Mouse (Mus musculus) neural tube, embryonic 15.5 days (tissue): Measurements from ENCODE around the gene Rho. TPM values are rescaled to one million over a fixed set of nuclear protein-coding genes. Genes with fewer than 3 reads are reported as not detected.

Experiments
- ATAC-seq: fragments of 200-750 bp; cut with Nextera tagmentation; 2 replicates; pipeline ENCODE4 v1.8.0; 2017; ENCODE audit warnings: mild to moderate bottlenecking, moderate TSS enrichment, moderate library complexity; ENCODE audit not compliant: low FRiP score
- H3K27ac ChIP-seq: fragments of 300-500 bp; sonication (generic); replicated peaks from 2 replicates; pipeline ENCODE4 v1.5.1; 2015; ENCODE audit warnings: mild to moderate bottlenecking, inconsistent platforms
- H3K27me3 ChIP-seq: fragments of 300-500 bp; sonication (generic); replicated peaks from 2 replicates; pipeline ENCODE4 v1.6.1; 2015; ENCODE audit warnings: inconsistent platforms
- H3K36me3 ChIP-seq: fragments of 300-500 bp; sonication (generic); 2 replicates; pipeline ENCODE4 v1.6.1; 2015; ENCODE audit warnings: inconsistent platforms
- H3K4me1 ChIP-seq: fragments of 300-500 bp; sonication (generic); 2 replicates; pipeline ENCODE4 v1.6.1; 2015; ENCODE audit warnings: inconsistent platforms
- H3K4me2 ChIP-seq: fragments of 300-500 bp; sonication (generic); 2 replicates; pipeline ENCODE4 v1.6.1; 2015; ENCODE audit warnings: inconsistent platforms, mild to moderate bottlenecking, moderate library complexity
- H3K4me3 ChIP-seq: fragments of 300-500 bp; sonication (generic); replicated peaks from 2 replicates; pipeline ENCODE4 v1.5.1; 2015; ENCODE audit warnings: mild to moderate bottlenecking, inconsistent platforms
- H3K9ac ChIP-seq: fragments of 300-500 bp; sonication (generic); replicated peaks from 2 replicates; pipeline ENCODE4 v1.6.1; 2015; ENCODE audit warnings: mild to moderate bottlenecking, inconsistent platforms
- H3K9me3 ChIP-seq: fragments of 300-500 bp; sonication (generic); replicated peaks from 2 replicates; pipeline ENCODE4 v1.6.1; 2016; ENCODE audit warnings: inconsistent platforms
- WGBS: fragments of 180-500 bp; shearing (Covaris S2); methylation state at CpG from one replicate; pipeline ENCODE4 v1.1.7; 2015; ENCODE audit warnings: mixed read lengths; 5-methylcytosine and 5-hydroxymethylcytosine counted together
- polyA plus RNA-seq: library from polyadenylated mRNA; unstranded; fragments of >200 nt; fragmentation: Nextera tagmentation; extraction: Ambion mirVana; gene quantifications from 2 replicates; pipeline ENCODE4 v1.2.1, GENCODE M21; 2015

The Rho gene
- polyA plus RNA-seq, result 2.0 and 2.1 TPM in 2 replicates

- Histone ChIP-seq H3K9me3 (no peaks in the 10 kb centered on the region), H3K4me1 (peaks cover 17% of the 10 kb centered on the region), H3K4me2 (no peak within 1 kb of the TSS), H3K27ac (no peak within 1 kb of the TSS), H3K36me3 (no peaks in the 10 kb centered on the region), H3K27me3 (no peaks in the 10 kb centered on the region), H3K9ac (no peak within 1 kb of the TSS), H3K4me3 (no peak within 1 kb of the TSS)
- WGBS, result 91% methylated on average over 14 of the region's 14 CpGs
- no peak for ATAC-seq
Observed at GRCm38 (mm10) chr6:115931639-115932038, at the start of gene Rho. Rho (plus strand) TSS chr6:115931748.

- Histone ChIP-seq H3K4me3 (no peak overlapping the region), H3K36me3 (peaks cover 52% of the 10 kb centered on the region), H3K4me1 (no peaks in the 10 kb centered on the region), H3K9me3 (no peaks in the 10 kb centered on the region), H3K4me2 (no peak overlapping the region), H3K27me3 (no peaks in the 10 kb centered on the region), H3K27ac (no peak overlapping the region), H3K9ac (no peak overlapping the region)
- no peak for ATAC-seq
Observed at GRCm38 (mm10) chr6:115884018-115884417, 47.5 kb upstream of the Rho start.

DNA sequence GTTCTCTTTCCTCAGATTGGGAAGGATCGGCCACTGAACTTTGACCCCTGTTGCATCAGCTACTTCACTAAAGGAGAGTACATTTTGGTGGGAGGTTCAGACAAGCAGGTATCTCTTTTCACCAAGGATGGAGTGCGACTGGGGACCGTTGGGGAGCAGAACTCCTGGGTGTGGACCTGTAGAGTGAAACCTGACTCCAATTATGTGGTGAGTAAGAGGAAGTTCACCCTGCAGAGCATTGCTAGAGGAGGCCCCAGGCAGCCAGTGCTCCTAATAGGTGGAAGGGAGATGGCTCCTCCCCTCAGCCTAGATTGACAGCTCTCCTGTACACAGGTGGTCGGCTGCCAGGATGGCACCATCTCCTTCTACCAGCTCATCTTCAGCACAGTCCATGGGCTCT lies 44.7 kb upstream of the Rho start:
- Histone ChIP-seq H3K9ac (no peak overlapping the region), H3K27me3 (no peaks in the 10 kb centered on the region), H3K9me3 (no peaks in the 10 kb centered on the region), H3K27ac (no peak overlapping the region), H3K4me3 (no peak overlapping the region), H3K36me3 (peaks cover 34% of the 10 kb centered on the region), H3K4me2 (no peak overlapping the region), H3K4me1 (peaks cover 14% of the 10 kb centered on the region)
- WGBS, result 70% methylated on average over 4 of the region's 4 CpGs
- no peak for ATAC-seq

- 96% methylated on average over 3 of the region's 3 CpGs for WGBS
- H3K9ac ChIP-seq, result no peak overlapping the region
- H3K4me3 ChIP-seq, result no peak overlapping the region
- no peak overlapping the region for H3K4me2 ChIP-seq
- H3K36me3 ChIP-seq, result peaks cover 39% of the 10 kb centered on the region
- no peak overlapping the region for H3K27ac ChIP-seq
- ATAC-seq, result no peak
- H3K9me3 ChIP-seq, result no peaks in the 10 kb centered on the region
- H3K27me3 ChIP-seq, result no peaks in the 10 kb centered on the region
- peaks cover 20% of the 10 kb centered on the region for H3K4me1 ChIP-seq
Observed at GRCm38 (mm10) chr6:115888296-115888695, 43.3 kb upstream of the Rho start.

DNA sequence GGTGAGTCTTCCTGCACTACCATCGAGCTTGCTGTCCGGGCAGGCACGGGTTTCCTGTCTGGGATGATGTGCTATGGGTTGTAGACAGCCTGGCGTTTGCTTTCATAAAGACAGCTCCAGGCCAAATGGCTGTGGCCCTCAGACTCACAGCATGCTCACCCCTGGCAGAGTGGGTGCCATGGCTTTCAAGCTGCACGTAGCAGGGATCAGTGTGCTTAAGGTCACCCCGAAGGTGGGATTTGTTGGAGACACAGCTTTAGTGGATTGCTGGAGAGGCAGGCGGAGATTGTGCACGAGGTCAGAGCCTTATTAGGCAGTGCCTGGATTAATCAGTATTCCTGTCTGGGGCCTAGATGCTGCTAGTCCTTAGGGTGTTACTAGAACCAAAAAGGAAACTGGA lies 40.9 kb upstream of the Rho start:
- peaks cover 20% of the 10 kb centered on the region for H3K4me1 ChIP-seq
- no peak overlapping the region for H3K9ac ChIP-seq
- H3K9me3 ChIP-seq, result no peaks in the 10 kb centered on the region
- no peak overlapping the region for H3K27ac ChIP-seq
- H3K36me3 ChIP-seq, result peaks cover 48% of the 10 kb centered on the region
- 89% methylated on average over 8 of the region's 8 CpGs for WGBS
- ATAC-seq, result no peak
- H3K27me3 ChIP-seq, result no peaks in the 10 kb centered on the region
- H3K4me2 ChIP-seq, result no peak overlapping the region
- H3K4me3 ChIP-seq, result no peak overlapping the region

DNA sequence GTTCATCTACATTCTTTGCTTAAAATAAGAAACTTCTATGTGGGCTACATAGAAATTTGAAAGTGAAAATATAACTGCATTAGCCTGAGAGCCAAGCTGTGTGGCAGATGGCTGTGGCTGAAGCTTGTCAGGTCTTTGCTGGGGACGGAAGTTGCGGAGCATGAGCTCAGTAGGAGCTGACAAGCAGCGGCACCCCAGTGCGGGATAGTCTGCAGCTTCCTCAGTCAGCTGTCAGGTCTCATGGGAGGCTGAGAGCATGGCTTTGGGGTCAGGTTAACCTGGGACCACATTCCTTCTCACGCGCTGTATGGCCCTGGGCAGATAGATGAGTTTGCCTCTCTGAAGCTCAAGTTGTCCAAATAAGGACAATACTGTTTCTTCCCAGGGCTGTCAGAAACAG lies 40.5 kb upstream of the Rho start:
- 68% methylated on average over 6 of the region's 6 CpGs for WGBS
- no peaks in the 10 kb centered on the region for H3K27me3 ChIP-seq
- H3K4me2 ChIP-seq, result no peak overlapping the region
- H3K36me3 ChIP-seq, result peaks cover 45% of the 10 kb centered on the region
- no peaks in the 10 kb centered on the region for H3K9me3 ChIP-seq
- H3K27ac ChIP-seq, result no peak overlapping the region
- H3K9ac ChIP-seq, result no peak overlapping the region
- no peak for ATAC-seq
- peaks cover 20% of the 10 kb centered on the region for H3K4me1 ChIP-seq
- H3K4me3 ChIP-seq, result no peak overlapping the region

- peak; percentile 31; the same call in 1 of the 2 replicates for ATAC-seq
- H3K27me3 ChIP-seq, result no peaks in the 10 kb centered on the region
- H3K4me2 ChIP-seq, result no peak overlapping the region
- H3K4me3 ChIP-seq, result no peak overlapping the region
- H3K36me3 ChIP-seq, result peaks cover 45% of the 10 kb centered on the region
- H3K27ac ChIP-seq, result no peak overlapping the region; the same call in 1 of the 2 replicates
- no peaks in the 10 kb centered on the region for H3K9me3 ChIP-seq
- WGBS, result 25% methylated on average over 8 of the region's 8 CpGs
- H3K9ac ChIP-seq, result no peak overlapping the region
- H3K4me1 ChIP-seq, result peaks cover 20% of the 10 kb centered on the region
Observed at GRCm38 (mm10) chr6:115891497-115892061, 40.0 kb upstream of the Rho start.

DNA sequence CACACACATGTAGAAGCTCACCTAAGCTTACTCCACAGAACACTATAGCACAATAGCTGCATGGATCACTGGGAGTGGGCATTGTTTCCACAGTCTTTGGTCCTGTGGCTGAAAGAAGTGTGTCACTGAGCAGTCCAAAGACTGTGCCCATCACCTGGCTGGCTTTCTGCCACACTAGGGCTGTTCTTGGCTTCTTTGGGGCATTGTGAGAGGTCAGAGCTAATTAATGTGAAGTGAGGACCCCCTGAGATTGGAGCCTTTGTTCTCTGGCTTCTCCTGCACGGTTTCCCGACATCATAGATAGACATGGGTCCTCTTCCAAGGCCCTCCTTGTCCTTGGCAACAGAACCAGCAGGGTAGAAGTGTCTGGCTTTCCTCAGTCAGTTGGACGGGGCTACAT lies 39.2 kb upstream of the Rho start:
- Histone ChIP-seq H3K9me3 (no peaks in the 10 kb centered on the region), H3K4me2 (no peak overlapping the region), H3K4me3 (no peak overlapping the region), H3K4me1 (peaks cover 23% of the 10 kb centered on the region), H3K36me3 (peaks cover 38% of the 10 kb centered on the region), H3K9ac (no peak overlapping the region), H3K27ac (no peak overlapping the region), H3K27me3 (no peaks in the 10 kb centered on the region)
- no peak for ATAC-seq
- WGBS, result 67% methylated on average over 3 of the region's 3 CpGs

DNA sequence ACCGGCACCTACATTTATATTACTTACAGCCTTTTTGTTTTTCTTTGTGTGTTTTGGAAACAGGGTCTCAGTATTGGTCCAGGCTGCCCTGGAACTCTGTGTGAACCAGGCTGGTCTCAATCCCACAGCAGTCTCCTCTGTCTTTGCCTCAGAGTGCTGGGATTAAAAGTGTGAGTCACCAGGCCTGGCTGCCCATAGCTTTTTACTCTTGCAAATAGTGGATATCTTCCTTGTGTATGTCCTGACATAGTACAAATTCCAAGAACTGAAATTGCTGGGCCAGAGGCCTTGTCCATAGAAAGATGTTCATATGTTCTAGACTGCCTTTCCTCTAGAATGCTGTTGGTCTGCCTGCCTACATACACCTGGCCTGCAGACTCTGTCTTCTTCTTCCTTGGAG lies 35.2 kb upstream of the Rho start:
- no peak overlapping the region for H3K27ac ChIP-seq
- no peak overlapping the region for H3K4me3 ChIP-seq
- H3K9me3 ChIP-seq, result no peaks in the 10 kb centered on the region
- H3K4me2 ChIP-seq, result no peak overlapping the region
- H3K4me1 ChIP-seq, result peaks cover 18% of the 10 kb centered on the region
- no peak overlapping the region for H3K9ac ChIP-seq
- H3K27me3 ChIP-seq, result no peaks in the 10 kb centered on the region
- peaks cover 23% of the 10 kb centered on the region for H3K36me3 ChIP-seq
- 12% methylated on average over 1 of the region's 1 CpGs for WGBS
- no peak for ATAC-seq

DNA sequence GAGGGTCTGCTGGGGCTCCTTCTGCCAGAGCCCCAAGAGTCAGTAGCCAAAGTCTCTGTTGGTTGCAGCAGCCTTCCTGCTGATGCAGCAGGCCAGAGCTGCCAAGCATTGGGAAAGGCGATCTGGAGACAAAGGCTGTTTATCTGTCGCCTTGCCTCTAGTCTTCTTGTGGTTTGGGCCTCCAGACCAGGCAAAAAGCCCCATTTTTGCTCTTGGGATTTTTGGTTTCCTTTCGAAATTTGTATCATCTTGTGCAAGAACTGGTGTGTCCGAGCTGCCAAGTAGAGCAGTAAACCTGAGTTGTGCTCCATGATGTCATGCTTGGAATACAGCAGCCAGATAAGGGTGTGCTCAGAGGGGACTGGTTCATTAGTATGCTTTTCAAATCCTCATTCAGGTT lies 34.4 kb upstream of the Rho start:
- H3K4me3 ChIP-seq, result no peak overlapping the region
- peaks cover 15% of the 10 kb centered on the region for H3K4me1 ChIP-seq
- WGBS, result 82% methylated on average over 4 of the region's 4 CpGs
- no peak overlapping the region for H3K27ac ChIP-seq
- no peak for ATAC-seq
- H3K9ac ChIP-seq, result no peak overlapping the region
- no peaks in the 10 kb centered on the region for H3K27me3 ChIP-seq
- no peaks in the 10 kb centered on the region for H3K9me3 ChIP-seq
- H3K4me2 ChIP-seq, result no peak overlapping the region
- peaks cover 23% of the 10 kb centered on the region for H3K36me3 ChIP-seq

DNA sequence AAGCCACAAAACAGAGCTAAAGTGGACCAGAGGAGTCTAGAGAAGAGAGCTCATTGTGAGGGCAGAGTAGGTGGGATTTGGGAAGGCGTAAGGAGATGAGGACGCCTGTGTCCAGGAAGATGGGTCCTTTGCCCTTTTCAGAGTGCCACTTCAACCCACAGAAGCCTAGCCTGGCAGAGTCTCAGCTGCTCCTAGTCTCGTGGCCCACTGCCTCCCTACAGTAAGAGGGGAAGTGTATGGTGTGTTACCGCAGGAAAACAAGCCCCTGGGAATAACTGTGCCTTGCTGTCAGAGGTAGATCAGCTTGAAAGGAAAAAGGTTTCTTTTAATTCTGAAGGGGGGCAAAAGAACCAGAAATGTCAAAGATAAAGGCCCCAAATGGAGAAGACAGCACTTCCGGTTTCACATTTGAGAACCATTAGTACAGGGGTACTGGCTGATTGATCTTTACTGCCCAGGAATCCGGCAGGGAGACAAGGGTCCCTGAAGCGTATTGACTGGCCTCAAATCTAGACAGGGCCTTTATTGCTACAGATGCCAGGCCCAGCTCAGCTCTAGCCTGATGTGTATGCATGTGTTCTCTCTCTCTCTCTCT lies 33.5 kb upstream of the Rho start:
- no peak overlapping the region for H3K4me2 ChIP-seq
- no peaks in the 10 kb centered on the region for H3K27me3 ChIP-seq
- H3K27ac ChIP-seq, result no peak overlapping the region
- H3K9ac ChIP-seq, result no peak overlapping the region
- 80% methylated on average over 7 of the region's 7 CpGs for WGBS
- ATAC-seq, result no peak
- peaks cover 24% of the 10 kb centered on the region for H3K36me3 ChIP-seq
- no peaks in the 10 kb centered on the region for H3K9me3 ChIP-seq
- no peak overlapping the region for H3K4me3 ChIP-seq
- H3K4me1 ChIP-seq, result peaks cover 10% of the 10 kb centered on the region

DNA sequence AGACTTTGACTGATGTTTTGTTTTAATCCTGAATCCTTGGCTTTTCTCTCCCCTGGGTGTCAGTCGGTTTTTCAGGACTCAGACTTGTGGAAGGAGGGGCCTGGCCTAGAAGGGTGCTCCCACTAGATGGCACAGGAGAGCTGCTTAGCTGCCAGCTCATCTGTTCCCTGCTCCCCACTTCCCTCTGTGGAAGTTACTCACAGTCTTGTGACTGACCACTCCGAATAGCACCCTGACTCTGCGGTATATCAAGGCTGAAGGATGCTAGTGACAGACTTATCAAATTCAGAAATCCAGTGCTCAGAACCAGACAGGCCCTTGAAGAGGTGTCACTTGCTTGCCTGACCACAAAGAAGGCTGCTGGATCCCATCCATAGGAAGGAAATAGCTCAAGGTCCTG lies 30.5 kb upstream of the Rho start:
- no peak overlapping the region for H3K4me2 ChIP-seq
- ATAC-seq, result peak; percentile 76; the same call in 1 of the 2 replicates
- H3K4me1 ChIP-seq, result peaks cover 10% of the 10 kb centered on the region
- no peaks in the 10 kb centered on the region for H3K9me3 ChIP-seq
- peaks cover 17% of the 10 kb centered on the region; the same call in 1 of the 2 replicates for H3K36me3 ChIP-seq
- no peak overlapping the region for H3K27ac ChIP-seq
- no peaks in the 10 kb centered on the region for H3K27me3 ChIP-seq
- WGBS, result 27% methylated on average over 3 of the region's 3 CpGs
- no peak overlapping the region for H3K9ac ChIP-seq
- H3K4me3 ChIP-seq, result no peak overlapping the region
